Comparison of ENCODE assay signal across 9 mouse cellular contexts in genomic region chr2:151874551-151874950, GRCm38 (mm10). TPM values are rescaled to one million over a fixed set of nuclear protein-coding genes. Genes with fewer than 3 reads are reported as not detected.
DNase-seq lines count a peak whose midpoint lies in the region; ATAC-seq and TF ChIP-seq lines count a peak whose summit lies in the region.
"Had no signal": no experiment of that assay in that cellular context is flagged by ENCODE, and none has a peak within 500 bp of the region (broad histone marks: within the 10 kb centered on the region; RNA-seq: fewer than 3 reads in every experiment).

No protein-coding gene starts in this region.

- in situ Hi-C loops in ES-E14 (cut with MboI; ENCODE audit: low sequenced_read_pairs in 2 of 2, unreplicated experiment in 2 of 2) = loop anchor here in 1 of 2 experiments (10.0 kb wide), 1 partner anchor 120 kb away; the partner anchor contains the start of gene Slc52a3

- no peaks in the 10 kb centered on the region for H3K4me1 ChIP-seq in limb, embryonic 11.5 days (ENCODE audit: control insufficient read depth, insufficient read depth, low read length)
- H3K4me1 ChIP-seq in limb, embryonic 10.5 days = 0 out of 2 replicates have a peak, but pooled peaks cover 3% of the 10 kb centered on the region
- H3K4me1 ChIP-seq in ES-E14 (ENCODE audit: control insufficient read depth in 2 of 2, insufficient read depth in 2 of 2, low read length in 2 of 2, poor library complexity in 1 of 2) = no peaks in the 10 kb centered on the region
- H3K4me1 ChIP-seq: liver, embryonic 13.5 days had no signal

- ATAC-seq in frontal cortex, adult (ENCODE audit: low TSS enrichment) = no peak
- ATAC-seq in limb, embryonic 11.5 days (ENCODE audit: insufficient number of reproducible peaks, low FRiP score, low TSS enrichment, low read depth) = no peak
- ATAC-seq in granulocyte monocyte progenitor cell, adult 5-6 weeks (replicated peaks; ENCODE audit: poor library complexity, severe bottlenecking) = peak; percentile 40; the same call in 1 of the 2 replicates

- no peak overlapping the region for H3K27ac ChIP-seq in limb, embryonic 11.5 days (replicated peaks; ENCODE audit: low read depth, low read length)
- no peak overlapping the region for H3K27ac ChIP-seq in limb, embryonic 10.5 days
- no peak overlapping the region for H3K27ac ChIP-seq in ES-E14 (ENCODE audit: insufficient read depth, low read depth, low read length, poor library complexity, severe bottlenecking)
- H3K27ac ChIP-seq: liver, embryonic 13.5 days had no signal

- H3K36me3 ChIP-seq in limb, embryonic 11.5 days (ENCODE audit: control insufficient read depth, insufficient read depth, low read length) = no peaks in the 10 kb centered on the region
- H3K36me3 ChIP-seq in limb, embryonic 10.5 days = peaks cover 18% of the 10 kb centered on the region
- no peaks in the 10 kb centered on the region for H3K36me3 ChIP-seq in ES-E14 (ENCODE audit: control insufficient read depth, insufficient read depth, low read length, poor library complexity, severe bottlenecking)
- H3K36me3 ChIP-seq: liver, embryonic 13.5 days had no signal

- no peaks in the 10 kb centered on the region for H3K27me3 ChIP-seq in limb, embryonic 11.5 days (ENCODE audit: control insufficient read depth, insufficient read depth, low read length)
- no peaks in the 10 kb centered on the region for H3K27me3 ChIP-seq in limb, embryonic 10.5 days (ENCODE audit: low read depth, poor library complexity, severe bottlenecking)
- H3K27me3 ChIP-seq: liver, embryonic 13.5 days had no signal

- H3K9ac ChIP-seq in limb, embryonic 11.5 days (ENCODE audit: low read length) = no peak overlapping the region
- H3K9ac ChIP-seq in ES-E14 (ENCODE audit: insufficient read depth, low read depth, low read length, poor library complexity, severe bottlenecking) = no peak overlapping the region
- H3K9ac ChIP-seq: liver, embryonic 13.5 days had no signal

- DNase-seq in frontal cortex, postnatal 36 days (ENCODE audit: low spot score in 2 of 2) = peak; percentile 21 to 45
- peak; percentile 55 for DNase-seq in limb, embryonic 11.5 days (ENCODE audit: low spot score)
- no peak for DNase-seq in limb, embryonic 10.5 days (ENCODE audit: low spot score)
- DNase-seq in ES-E14 (ENCODE audit: low read depth, low spot score) = peak; percentile 43
- DNase-seq in neural tube, embryonic 10.5 days (ENCODE audit: extremely low spot score, low spot score) = no peak
- no peak for DNase-seq in spleen, postnatal 4 days (ENCODE audit: low spot score in 2 of 2)
- DNase-seq: liver, embryonic 13.5 days had no signal

- no peaks in the 10 kb centered on the region for H3K9me3 ChIP-seq in limb, embryonic 11.5 days (ENCODE audit: control insufficient read depth, low read length)
- no peaks in the 10 kb centered on the region for H3K9me3 ChIP-seq in limb, embryonic 10.5 days (replicated peaks)
- H3K9me3 ChIP-seq in ES-E14 (ENCODE audit: control insufficient read depth, insufficient read depth, low read depth, low read length) = no peaks in the 10 kb centered on the region
- H3K9me3 ChIP-seq: liver, embryonic 13.5 days had no signal

- H3K4me3 ChIP-seq in limb, embryonic 11.5 days (ENCODE audit: low read depth, low read length) = no peak overlapping the region
- no peak overlapping the region for H3K4me3 ChIP-seq in limb, embryonic 10.5 days
- no peak overlapping the region for H3K4me3 ChIP-seq in ES-E14 (ENCODE audit: insufficient read depth in 1 of 2, low read depth in 1 of 2, low read length in 2 of 2, poor library complexity in 1 of 2, severe bottlenecking in 1 of 2)
- H3K4me3 ChIP-seq: liver, embryonic 13.5 days had no signal

- no peak overlapping the region for H3K4me2 ChIP-seq in limb, embryonic 11.5 days (ENCODE audit: low read depth, severe bottlenecking)
- H3K4me2 ChIP-seq: liver, embryonic 13.5 days had no signal

TF ChIP-seq in ES-E14, 5 proteins besides CTCF, POLR2A, EP300 and RAD21:
- no peak for TF ChIP-seq CHD2 (IDR thresholded peaks at IDR 0.05; ENCODE audit: low read depth, low read length)
- no peak for TF ChIP-seq ZC3H11A (IDR thresholded peaks at IDR 0.05; ENCODE audit: borderline replicate concordance, low read depth, low read length)
- TF ChIP-seq HCFC1 (IDR thresholded peaks at IDR 0.05; ENCODE audit: borderline replicate concordance, insufficient read depth, low read length) = no peak
- no peak for TF ChIP-seq MAFK (IDR thresholded peaks at IDR 0.05; ENCODE audit: insufficient read depth, low read depth, low read length)

RNA-seq across cellular contexts. Expression of gene Rspo4, which starts 31.8 kb away (rescaled TPM):
- polyA plus RNA-seq in limb, embryonic 11.5 days (2014; fragmentation: Nextera tagmentation; extraction: Ambion mirVana) = 5.2 and 5.8 TPM in 2 replicates
- polyA plus RNA-seq in limb, embryonic 10.5 days (2016; fragmentation: Nextera tagmentation; extraction: Ambion mirVana) = 18.5 and 28.9 TPM in 2 replicates
- 0.18 and 0.37 TPM in 2 replicates for total RNA-seq in ES-E14 (2012; rRNA removed)
- total RNA-seq in granulocyte monocyte progenitor cell, adult 5-6 weeks (2014; fragmentation: Nextera tagmentation) = not detected in 2 replicates
- not detected in 2 replicates for total RNA-seq in granulocyte monocyte progenitor cell, adult 5-6 weeks (2017)
- polyA plus RNA-seq: liver, embryonic 13.5 days had no signal

RNA-seq across cellular contexts. Expression of gene Angpt4, which starts 36.5 kb away (rescaled TPM):
- 0.23 TPM in 1 of 2 replicates, not detected in the other for polyA plus RNA-seq in limb, embryonic 11.5 days (2014; fragmentation: Nextera tagmentation; extraction: Ambion mirVana)
- 0.46 and 0.48 TPM in 2 replicates for polyA plus RNA-seq in limb, embryonic 10.5 days (2016; fragmentation: Nextera tagmentation; extraction: Ambion mirVana)
- total RNA-seq in ES-E14 (2012; rRNA removed) = 0.26 and 0.98 TPM in 2 replicates
- not detected in 2 replicates for total RNA-seq in granulocyte monocyte progenitor cell, adult 5-6 weeks (2014; fragmentation: Nextera tagmentation)
- not detected in 2 replicates for total RNA-seq in granulocyte monocyte progenitor cell, adult 5-6 weeks (2017)
- polyA plus RNA-seq: liver, embryonic 13.5 days had no signal

Comparison
In these comparisons a context has a peak if more than half of its experiments do, and no peak if none do; other contexts are left out.
1. DNase-seq: peak in frontal cortex, postnatal 36 days (2 of 2), limb, embryonic 11.5 days (single experiment) and ES-E14 (single experiment); none in limb, embryonic 10.5 days (single experiment), neural tube, embryonic 10.5 days (single experiment) and spleen, postnatal 4 days (0 of 2).